Comparison of ENCODE assay signal across 33 mouse cellular contexts in the genomic region with DNA sequence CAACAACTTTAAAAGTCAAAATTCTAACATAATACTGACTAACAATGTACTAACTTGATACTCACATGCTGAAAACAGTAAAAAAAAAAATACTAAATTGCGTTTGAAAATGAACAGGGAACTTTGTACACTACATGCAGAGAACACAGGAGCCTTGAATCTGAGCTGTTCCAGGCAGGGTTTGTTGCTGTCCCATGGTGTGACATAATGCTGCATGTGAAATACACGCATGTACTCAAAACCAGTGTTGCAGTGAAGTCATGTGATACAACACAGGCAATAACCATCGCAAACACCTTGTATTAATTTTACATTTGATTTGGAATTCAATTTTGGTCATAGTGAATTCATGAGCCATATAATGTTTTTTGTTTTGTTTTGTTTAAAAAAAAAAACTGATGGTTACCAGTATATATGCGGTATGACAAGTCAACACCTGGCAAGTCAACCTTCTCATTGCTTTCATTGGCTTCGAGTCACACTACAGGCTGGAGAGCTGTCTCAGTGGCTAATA. TPM values are rescaled to one million over a fixed set of nuclear protein-coding genes. Genes with fewer than 3 reads are reported as not detected.
"Had no signal": no experiment of that assay in that cellular context is flagged by ENCODE, and none has a peak within 500 bp of the region (broad histone marks: within the 10 kb centered on the region; RNA-seq: fewer than 3 reads in every experiment).

No protein-coding gene starts in this region.

- H3K27ac ChIP-seq: gastrocnemius, adult 2 months; hindbrain, embryonic 10.5 days; hindbrain, embryonic 12.5 days; hindbrain, embryonic 14.5 days; intestine, embryonic 15.5 days; layer of hippocampus, adult 2 months; left cerebral cortex, adult 2 months; limb, embryonic 10.5 days; limb, embryonic 12.5 days; liver, embryonic 13.5 days; liver, embryonic 15.5 days had no signal

- H3K4me3 ChIP-seq: gastrocnemius, adult 2 months; hindbrain, embryonic 10.5 days; hindbrain, embryonic 12.5 days; intestine, embryonic 15.5 days; layer of hippocampus, adult 2 months; left cerebral cortex, adult 2 months; limb, embryonic 10.5 days; limb, embryonic 12.5 days; liver, embryonic 13.5 days; liver, embryonic 15.5 days had no signal

- H3K4me2 ChIP-seq: hindbrain, embryonic 12.5 days; hindbrain, embryonic 14.5 days; intestine, embryonic 15.5 days; limb, embryonic 12.5 days; liver, embryonic 11.5 days; liver, embryonic 13.5 days; liver, embryonic 15.5 days had no signal

- DNase-seq: gastrocnemius, adult 2 months; gastrocnemius, postnatal 10 days; gastrocnemius, postnatal 25 days; kidney, adult 18-20 months; kidney, adult 8-10 months; kidney, postnatal 10 days; kidney, postnatal 25 days; kidney, postnatal 4 days; liver; liver, embryonic 13.5 days; liver, postnatal 0 days had no signal

- H3K36me3 ChIP-seq: hindbrain, embryonic 10.5 days; hindbrain, embryonic 12.5 days; intestine, embryonic 15.5 days; limb, embryonic 10.5 days; limb, embryonic 12.5 days; liver, embryonic 13.5 days; liver, embryonic 15.5 days had no signal

- H3K27me3 ChIP-seq: hindbrain, embryonic 12.5 days; intestine, embryonic 15.5 days; limb, embryonic 12.5 days; liver, embryonic 13.5 days; liver, embryonic 15.5 days had no signal

- ATAC-seq: forebrain, embryonic 16.5 days; hindbrain, embryonic 16.5 days; inflammation-experienced regulatory T-cells, adult 6 months; intestine, embryonic 15.5 days; intestine, postnatal 0 days; liver, postnatal 0 days had no signal

- H3K4me1 ChIP-seq: hindbrain, embryonic 10.5 days; hindbrain, embryonic 12.5 days; intestine, embryonic 15.5 days; limb, embryonic 10.5 days; limb, embryonic 12.5 days; liver, embryonic 13.5 days; liver, embryonic 15.5 days had no signal

- H3K9me3 ChIP-seq: hindbrain, embryonic 10.5 days; hindbrain, embryonic 12.5 days; intestine, embryonic 15.5 days; limb, embryonic 10.5 days; limb, embryonic 12.5 days; liver, embryonic 13.5 days; liver, embryonic 15.5 days had no signal

- H3K9ac ChIP-seq: hindbrain, embryonic 12.5 days; hindbrain, embryonic 14.5 days; intestine, embryonic 15.5 days; limb, embryonic 12.5 days; liver, embryonic 13.5 days; liver, embryonic 15.5 days; liver, postnatal 0 days had no signal

RNA-seq across cellular contexts. Expression of a gene that starts 7.1 kb away (rescaled TPM):
- total RNA-seq: granulocyte monocyte progenitor cell, adult 5-6 weeks; layer of hippocampus, adult 2 months; layer of hippocampus, postnatal 10 days; layer of hippocampus, postnatal 25 days; left cerebral cortex, adult 2 months; left cerebral cortex, postnatal 14 days; left cerebral cortex, postnatal 36 days had no signal
- polyA plus RNA-seq: inflammation-experienced regulatory T-cells, adult 6 months had no signal

RNA-seq across cellular contexts. Expression of a gene that starts 32.8 kb away (rescaled TPM):
- total RNA-seq: gastrocnemius, adult 2 months; gastrocnemius, postnatal 10 days; gastrocnemius, postnatal 25 days; granulocyte monocyte progenitor cell, adult 5-6 weeks; heart, postnatal 14 days had no signal
- polyA plus RNA-seq: heart, embryonic 14.5 days; inflammation-experienced regulatory T-cells, adult 6 months; kidney, embryonic 14.5 days; limb, embryonic 10.5 days; limb, embryonic 12.5 days; liver, embryonic 11.5 days; liver, embryonic 13.5 days; liver, embryonic 15.5 days; liver, postnatal 0 days had no signal
